ENCODE assay signal across 28 mouse cellular contexts in genomic region chr4:108942986-108943720, GRCm38 (mm10). TPM values are rescaled to one million over a fixed set of nuclear protein-coding genes. Genes with fewer than 3 reads are reported as not detected.
DNase-seq lines count a peak whose midpoint lies in the region; ATAC-seq and TF ChIP-seq lines count a peak whose summit lies in the region.
"Had no signal": no experiment of that assay in that cellular context is flagged by ENCODE, and none has a peak within 500 bp of the region (broad histone marks: within the 10 kb centered on the region; RNA-seq: fewer than 3 reads in every experiment).

No protein-coding gene starts in this region.

- no peak for DNase-seq in hindbrain, embryonic 10.5 days (ENCODE audit: low spot score)
- no peak for DNase-seq in neural tube, embryonic 10.5 days (ENCODE audit: extremely low spot score, low spot score)
- DNase-seq in cerebellum, adult 9-10 months, result no peak
- DNase-seq in adrenal gland, postnatal 4 days (ENCODE audit: low spot score in 2 of 2), result no peak
- DNase-seq: adrenal gland, postnatal 36 days; gastrocnemius, postnatal 14 days; heart, postnatal 36 days; kidney, adult 8-10 months; kidney, postnatal 4 days; lung, embryonic 14.5 days; right cerebral cortex, adult 18-20 months; spleen, adult 18-20 months; thymus, adult 2 months; thymus, postnatal 36 days had no signal

- peaks cover 16% of the 10 kb centered on the region for H3K4me1 ChIP-seq in hindbrain, embryonic 12.5 days
- H3K4me1 ChIP-seq in hindbrain, embryonic 10.5 days (replicated peaks), result peaks cover 6% of the 10 kb centered on the region
- H3K4me1 ChIP-seq in neural tube, embryonic 12.5 days, result no peaks in the 10 kb centered on the region
- H3K4me1 ChIP-seq in intestine, postnatal 0 days (replicated peaks; ENCODE audit: control insufficient read depth, insufficient read depth, low read length), result no peaks in the 10 kb centered on the region

- ATAC-seq in hindbrain, embryonic 12.5 days (ENCODE audit: low FRiP score), result no peak
- no peak for ATAC-seq in neural tube, embryonic 12.5 days (ENCODE audit: low FRiP score, low read depth)
- ATAC-seq in intestine, postnatal 0 days, result peak; percentile 22; the same call in 1 of the 2 replicates
- ATAC-seq: forebrain, embryonic 14.5 days; inflammation-experienced regulatory T-cells, adult 6 months; midbrain, embryonic 16.5 days; Patski had no signal

- no peak overlapping the region for H3K4me3 ChIP-seq in hindbrain, embryonic 12.5 days
- no peak overlapping the region for H3K4me3 ChIP-seq in hindbrain, embryonic 10.5 days
- no peak overlapping the region for H3K4me3 ChIP-seq in neural tube, embryonic 12.5 days
- H3K4me3 ChIP-seq in intestine, postnatal 0 days (ENCODE audit: low read depth, low read length), result no peak overlapping the region
- H3K4me3 ChIP-seq: limb, embryonic 10.5 days; limb, embryonic 15.5 days; midbrain, embryonic 10.5 days; myocyte had no signal

- WGBS in hindbrain, embryonic 12.5 days, result 73% methylated on average over 11 of the region's 11 CpGs
- WGBS in hindbrain, embryonic 10.5 days, result 83% methylated on average over 11 of the region's 11 CpGs
- WGBS in neural tube, embryonic 12.5 days, result 82% methylated on average over 11 of the region's 11 CpGs
- 70% methylated on average over 11 of the region's 11 CpGs for WGBS in intestine, postnatal 0 days

- no peak overlapping the region for H3K4me2 ChIP-seq in hindbrain, embryonic 12.5 days (replicated peaks)
- H3K4me2 ChIP-seq in neural tube, embryonic 12.5 days (replicated peaks), result no peak overlapping the region
- no peak overlapping the region for H3K4me2 ChIP-seq in intestine, postnatal 0 days (replicated peaks; ENCODE audit: low read depth)
- H3K4me2 ChIP-seq: heart, embryonic 11.5 days; limb, embryonic 15.5 days; lung, embryonic 14.5 days had no signal

- H3K9ac ChIP-seq in hindbrain, embryonic 12.5 days, result no peak overlapping the region
- H3K9ac ChIP-seq in neural tube, embryonic 12.5 days, result no peak overlapping the region
- no peak overlapping the region for H3K9ac ChIP-seq in intestine, postnatal 0 days (ENCODE audit: low read depth, low read length)
- H3K9ac ChIP-seq: limb, embryonic 15.5 days; liver, embryonic 14.5 days; lung, embryonic 14.5 days had no signal

- no peaks in the 10 kb centered on the region for H3K9me3 ChIP-seq in hindbrain, embryonic 12.5 days (replicated peaks)
- no peaks in the 10 kb centered on the region for H3K9me3 ChIP-seq in hindbrain, embryonic 10.5 days
- no peaks in the 10 kb centered on the region for H3K9me3 ChIP-seq in neural tube, embryonic 12.5 days
- H3K9me3 ChIP-seq in intestine, postnatal 0 days (ENCODE audit: control insufficient read depth), result no peaks in the 10 kb centered on the region
- H3K9me3 ChIP-seq: limb, embryonic 10.5 days; limb, embryonic 15.5 days; midbrain, embryonic 10.5 days had no signal

- TF ChIP-seq CTCF in intestine, postnatal 0 days (IDR thresholded peaks at IDR 0.05; ENCODE audit: low read depth), result no peak

- H3K27me3 ChIP-seq in hindbrain, embryonic 12.5 days, result no peaks in the 10 kb centered on the region
- H3K27me3 ChIP-seq in hindbrain, embryonic 10.5 days (ENCODE audit: insufficient read depth, poor library complexity, severe bottlenecking), result peaks cover 4% of the 10 kb centered on the region; the same call in 1 of the 2 replicates
- no peaks in the 10 kb centered on the region for H3K27me3 ChIP-seq in neural tube, embryonic 12.5 days (replicated peaks)
- no peaks in the 10 kb centered on the region for H3K27me3 ChIP-seq in intestine, postnatal 0 days (replicated peaks; ENCODE audit: control insufficient read depth, insufficient read depth, low read length)
- H3K27me3 ChIP-seq: limb, embryonic 15.5 days; Patski had no signal

- no peaks in the 10 kb centered on the region for H3K36me3 ChIP-seq in hindbrain, embryonic 12.5 days
- no peaks in the 10 kb centered on the region for H3K36me3 ChIP-seq in hindbrain, embryonic 10.5 days
- H3K36me3 ChIP-seq in neural tube, embryonic 12.5 days, result no peaks in the 10 kb centered on the region
- H3K36me3 ChIP-seq in intestine, postnatal 0 days (ENCODE audit: control insufficient read depth, insufficient read depth), result no peaks in the 10 kb centered on the region
- H3K36me3 ChIP-seq: limb, embryonic 10.5 days; limb, embryonic 15.5 days; midbrain, embryonic 10.5 days had no signal

- H3K27ac ChIP-seq in hindbrain, embryonic 12.5 days, result peak overlapping the region; percentile 64; the same call in 1 of the 2 replicates
- no peak overlapping the region for H3K27ac ChIP-seq in hindbrain, embryonic 10.5 days
- H3K27ac ChIP-seq in neural tube, embryonic 12.5 days, result 0 out of 2 replicates have a peak overlapping the region, but pooled peaks have one; percentile 15
- H3K27ac ChIP-seq in intestine, postnatal 0 days (ENCODE audit: low read depth, low read length), result no peak overlapping the region
- H3K27ac ChIP-seq: kidney, postnatal 0 days; limb, embryonic 10.5 days; limb, embryonic 15.5 days; liver, embryonic 14.5 days; midbrain, embryonic 10.5 days had no signal

RNA-seq across cellular contexts. Expression of gene Nrd1, which starts 57.3 kb away (rescaled TPM):
- polyA plus RNA-seq in hindbrain, embryonic 12.5 days (2016; fragmentation: Nextera tagmentation; extraction: Ambion mirVana), result 113 and 120 TPM in 2 replicates
- polyA plus RNA-seq in hindbrain, embryonic 10.5 days (2016; fragmentation: Nextera tagmentation; extraction: Ambion mirVana), result 67.0 and 69.2 TPM in 2 replicates
- polyA plus RNA-seq in neural tube, embryonic 12.5 days (2016; fragmentation: Nextera tagmentation; extraction: Ambion mirVana), result 94.4 and 106 TPM in 2 replicates
- polyA plus RNA-seq in intestine, postnatal 0 days (2015; fragmentation: Nextera tagmentation; extraction: Ambion mirVana), result 21.9 and 23.7 TPM in 2 replicates
- 100 to 1,000 TPM; 112 to 117 TPM for total RNA-seq in adrenal gland, postnatal 4 days (2021)

Comparison
In these comparisons a context has a peak if more than half of its experiments do, and no peak if none do; other contexts are left out.
1. H3K27ac ChIP-seq: peak in hindbrain, embryonic 12.5 days (single experiment) and neural tube, embryonic 12.5 days (single experiment); none in hindbrain, embryonic 10.5 days (single experiment) and intestine, postnatal 0 days (single experiment).